11 mouse cellular contexts compared by ENCODE assay signal in the genomic region with DNA sequence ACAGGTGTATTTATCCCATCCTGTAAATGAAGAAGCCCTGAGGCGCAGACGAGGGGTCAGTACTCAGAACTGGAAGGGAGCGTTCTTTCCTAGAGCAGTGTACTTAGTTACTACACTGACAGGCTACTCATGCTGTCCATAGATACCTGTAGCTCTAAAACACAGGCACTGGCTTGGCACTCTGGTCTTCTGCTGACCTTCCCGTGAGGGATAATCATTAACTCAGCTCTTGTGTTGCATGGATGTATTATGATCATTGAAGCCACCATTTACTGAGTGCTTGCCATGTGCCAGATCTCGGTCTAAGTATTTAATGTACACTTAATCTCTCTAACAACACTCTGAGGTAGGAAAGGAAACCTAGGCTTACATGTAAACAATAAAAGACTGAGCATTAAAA.
"Had no signal": no experiment of that assay in that cellular context is flagged by ENCODE, and none has a peak within 500 bp of the region (broad histone marks: within the 10 kb centered on the region; RNA-seq: fewer than 3 reads in every experiment).

No protein-coding gene starts in this region.

- H3K27me3 ChIP-seq: hindbrain, embryonic 13.5 days; limb, embryonic 15.5 days; midbrain, embryonic 13.5 days had no signal

- H3K4me1 ChIP-seq: hindbrain, embryonic 13.5 days; limb, embryonic 15.5 days; midbrain, embryonic 13.5 days had no signal

- H3K9me3 ChIP-seq: hindbrain, embryonic 13.5 days; limb, embryonic 15.5 days; midbrain, embryonic 13.5 days had no signal

- H3K4me2 ChIP-seq: hindbrain, embryonic 13.5 days; limb, embryonic 15.5 days; midbrain, embryonic 13.5 days had no signal

- H3K4me3 ChIP-seq: hindbrain, embryonic 13.5 days; left cerebral cortex, adult 2 months; limb, embryonic 15.5 days; midbrain, embryonic 13.5 days had no signal

- ATAC-seq: hindbrain, postnatal 0 days; lung, postnatal 0 days; midbrain, embryonic 13.5 days had no signal

- H3K27ac ChIP-seq: hindbrain, embryonic 13.5 days; hindbrain, postnatal 0 days; left cerebral cortex, adult 2 months; limb, embryonic 15.5 days; midbrain, embryonic 13.5 days had no signal

- H3K9ac ChIP-seq: hindbrain, embryonic 13.5 days; limb, embryonic 15.5 days; midbrain, embryonic 13.5 days had no signal

- H3K36me3 ChIP-seq: hindbrain, embryonic 13.5 days; limb, embryonic 15.5 days; midbrain, embryonic 13.5 days had no signal

- DNase-seq: lung, adult 2 months; lung, postnatal 36 days; right cerebral cortex, postnatal 25 days; thymus, adult 18-20 months; thymus, postnatal 25 days had no signal
